Mouse (Mus musculus) megakaryocyte, embryonic 14.5 days (primary cell): Measurements from ENCODE around the gene Ubqlnl.

Experiments used
- FLI1 ChIP-seq: IDR thresholded peaks from 2 replicates; pipeline ENCODE4 v1.6.1; 2012; ENCODE audit warnings: low read length, inconsistent platforms, mixed read lengths
- GATA1 ChIP-seq: IDR thresholded peaks from 3 replicates; pipeline ENCODE4 v1.6.1; 2012; ENCODE audit warnings: mixed read lengths, low read length, inconsistent platforms, borderline replicate concordance

- TF ChIP-seq GATA1 (no peak), FLI1 (no peak)
Observed at GRCm38 (mm10) chr7:104137305-104137704, 13.1 kb downstream of the Ubqlnl start, which contains the start of gene Olfr643.
